Mouse (Mus musculus): Measurements from ENCODE around the gene Agrn.

GRCm38 (mm10) chr4:156224276-156224675 lies 27.0 kb upstream of the Agrn start:
- TF ChIP-seq CTCF (IDR thresholded peaks at IDR 0.05; ENCODE audit: control insufficient read depth, insufficient read depth, insufficient replicate concordance, low read depth, low read length) (no peak), POLR2A (IDR thresholded peaks at IDR 0.05; ENCODE audit: control insufficient read depth, low read depth, low read length) (no peak)
